Mouse (Mus musculus): ENCODE data around the gene Misp.

DNA sequence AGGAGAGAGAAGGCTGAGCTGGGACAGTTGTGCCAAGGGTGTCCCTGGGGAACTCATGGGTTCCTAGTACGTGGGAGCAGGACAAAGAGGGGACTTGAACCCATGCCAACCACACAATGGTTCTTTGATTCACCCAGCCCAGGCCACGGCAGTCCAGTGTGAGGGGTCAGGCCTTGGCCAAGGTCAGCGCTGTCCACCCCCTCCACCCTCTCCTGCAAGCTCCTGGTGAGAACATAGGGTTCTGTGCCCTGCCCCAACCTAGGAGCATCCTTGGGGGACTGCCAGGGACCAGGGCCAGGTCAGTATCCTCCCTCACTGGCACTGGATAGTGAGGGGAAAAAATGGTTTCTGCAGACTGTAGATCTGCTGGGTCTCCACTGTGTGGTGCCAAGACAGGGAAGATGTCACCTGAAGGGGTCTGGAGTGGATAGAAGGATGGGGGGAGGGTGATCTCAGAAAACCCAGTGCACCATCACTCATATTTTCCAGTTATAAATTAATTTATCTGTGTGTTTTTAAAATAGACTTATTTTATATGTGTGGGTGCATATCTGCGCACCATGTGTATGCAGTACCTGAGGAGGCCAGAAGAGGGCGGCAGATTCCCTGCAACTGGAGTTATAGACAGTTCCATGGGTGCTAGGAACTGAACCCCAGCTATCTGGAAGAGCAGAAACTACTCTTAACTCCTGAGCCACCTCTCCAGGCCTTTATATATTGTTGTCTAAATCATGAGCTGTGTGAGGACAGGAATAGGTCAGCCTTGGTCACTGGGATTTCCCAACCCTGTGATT, 46.1 kb upstream of the Misp start:
- TF ChIP-seq CTCF (IDR thresholded peaks at IDR 0.05; ENCODE audit: borderline replicate concordance, insufficient read depth, low read length) (no peak), POLR2A (IDR thresholded peaks at IDR 0.05; ENCODE audit: low read depth, low read length) (no peak)

Data from embryonic fibroblast, embryonic 13.5 days (primary cell).